Mouse (Mus musculus): ENCODE data around the gene Ndufa8.

Ndufa8 gene

DNA sequence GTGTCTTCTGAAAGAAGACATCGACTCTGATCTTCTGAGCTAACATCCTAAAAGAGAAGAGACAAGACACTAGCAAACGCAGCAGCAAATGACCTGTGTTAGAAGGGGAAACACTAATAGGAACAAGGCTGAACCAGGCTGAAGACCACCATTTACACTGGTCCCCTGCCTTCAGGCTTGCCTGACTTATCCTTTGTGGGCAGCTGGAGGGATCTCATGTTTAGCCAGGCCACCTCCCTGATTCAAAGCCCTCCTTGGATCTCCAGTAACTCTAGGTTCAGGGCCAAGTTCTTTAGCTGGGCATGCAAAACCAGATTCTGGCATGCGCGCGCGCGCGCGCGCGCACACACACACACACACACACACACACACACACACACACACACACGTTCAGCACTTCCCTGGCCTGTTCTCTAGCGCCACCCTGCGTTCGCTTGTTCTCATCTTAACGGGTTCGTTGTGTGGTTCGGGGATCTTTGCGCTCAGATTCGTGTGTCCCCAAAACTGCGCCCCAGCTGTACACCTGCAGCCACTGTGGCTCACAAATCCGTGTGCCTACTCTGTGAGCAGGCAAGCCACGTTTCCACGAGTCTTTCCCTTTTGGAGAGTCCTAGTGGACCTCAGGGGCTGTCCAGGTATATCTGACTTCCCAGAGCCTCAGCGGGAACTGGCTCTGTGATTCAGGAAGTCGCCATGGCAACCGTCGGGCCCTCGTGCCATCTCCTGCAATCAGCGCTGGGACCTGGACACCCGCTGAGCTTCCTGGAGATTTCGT is 27.6 kb downstream of the Ndufa8 start:
- DNase-seq (ENCODE audit: low read depth, low spot score) = peak; percentile 60
- Histone ChIP-seq H3K27me3 (ENCODE audit: control insufficient read depth, insufficient read depth, low read length, poor library complexity, severe bottlenecking) (no peaks in the 10 kb centered on the region), H3K36me3 (ENCODE audit: control insufficient read depth, insufficient read depth, low read length, poor library complexity, severe bottlenecking) (no peaks in the 10 kb centered on the region)

DNA sequence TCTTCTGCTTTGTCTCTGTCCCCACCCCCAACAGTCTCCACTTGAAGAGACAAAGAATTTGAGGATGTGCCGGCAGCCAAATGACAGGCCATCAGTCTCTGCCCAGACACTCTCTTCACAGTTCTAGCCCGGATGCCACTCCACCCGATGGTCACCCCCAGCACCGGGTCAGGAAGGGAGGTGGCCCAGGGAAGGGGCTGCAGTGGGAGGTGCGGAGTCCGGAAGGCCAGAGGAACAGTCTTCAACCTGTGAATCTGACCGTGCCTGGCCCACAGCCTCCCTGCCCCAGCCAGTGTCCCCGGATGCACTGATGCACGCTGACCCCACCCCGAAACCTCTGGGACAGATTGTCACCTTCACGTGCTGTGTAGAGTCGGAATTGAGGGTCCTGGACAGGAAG is 36.2 kb downstream of the Ndufa8 start:
- Histone ChIP-seq H3K36me3 (ENCODE audit: control insufficient read depth, insufficient read depth, low read length, poor library complexity, severe bottlenecking) (no peaks in the 10 kb centered on the region), H3K27me3 (ENCODE audit: control insufficient read depth, insufficient read depth, low read length, poor library complexity, severe bottlenecking) (no peaks in the 10 kb centered on the region; the same call in 1 of the 2 replicates)
- no peak for DNase-seq (ENCODE audit: low read depth, low spot score)

DNA sequence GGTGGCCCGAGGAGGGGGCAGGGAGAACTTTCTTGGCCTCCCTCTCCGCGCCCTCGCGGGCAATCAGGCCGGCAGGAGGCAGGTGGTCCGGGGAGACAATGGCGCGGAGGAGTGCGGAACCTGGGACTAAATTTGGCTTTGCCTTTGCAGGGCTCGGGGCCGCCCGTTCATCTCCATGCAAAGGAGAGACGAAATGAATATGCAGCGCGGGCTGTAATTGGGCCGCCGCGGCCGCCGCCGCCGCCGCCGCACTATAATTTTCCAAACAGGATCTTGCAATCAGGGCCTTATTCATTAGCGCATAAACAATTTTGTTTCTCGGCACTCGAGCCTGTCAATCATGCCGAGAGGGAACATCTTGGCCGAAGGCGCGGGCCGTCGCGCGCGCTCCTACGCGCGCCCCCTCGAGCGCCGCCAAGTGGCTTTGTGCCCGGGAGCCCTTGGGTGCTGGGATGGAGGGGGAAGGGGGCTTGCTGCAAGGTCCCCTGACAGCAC is 37.8 kb downstream of the Ndufa8 start:
- no peak for DNase-seq (ENCODE audit: low read depth, low spot score)
- Histone ChIP-seq H3K36me3 (ENCODE audit: control insufficient read depth, insufficient read depth, low read length, poor library complexity, severe bottlenecking) (no peaks in the 10 kb centered on the region), H3K27me3 (ENCODE audit: control insufficient read depth, insufficient read depth, low read length, poor library complexity, severe bottlenecking) (no peaks in the 10 kb centered on the region; the same call in 1 of the 2 replicates)

- H3K27me3 ChIP-seq (ENCODE audit: control insufficient read depth, insufficient read depth, low read length, poor library complexity, severe bottlenecking) = no peaks in the 10 kb centered on the region; the same call in 1 of the 2 replicates
- H3K36me3 ChIP-seq (ENCODE audit: control insufficient read depth, insufficient read depth, low read length, poor library complexity, severe bottlenecking) = no peaks in the 10 kb centered on the region
- no peak for DNase-seq (ENCODE audit: low read depth, low spot score)
Observed at GRCm38 (mm10) chr2:36010579-36010978, 38.6 kb downstream of the Ndufa8 start.

DNA sequence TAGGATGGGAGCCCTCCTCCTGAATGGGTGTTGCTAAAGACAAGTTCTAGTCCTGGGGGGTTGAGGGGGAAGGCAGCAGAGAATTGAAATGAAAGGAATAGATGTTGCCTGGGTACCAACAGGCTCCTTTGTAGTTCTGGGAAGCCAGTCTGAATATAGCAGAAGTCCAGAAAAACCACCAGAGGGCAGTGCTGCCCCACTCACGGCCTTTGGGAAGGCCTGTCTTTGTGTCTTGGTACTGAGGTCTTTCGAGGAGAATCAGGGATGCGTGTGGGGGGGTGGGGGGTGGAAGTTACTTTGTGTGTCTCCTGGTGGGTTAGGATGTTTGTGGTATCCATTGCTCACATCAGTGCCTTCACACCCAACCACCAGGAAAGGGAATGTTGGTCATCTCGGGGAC is 39.8 kb downstream of the Ndufa8 start:
- peak; percentile 76 for DNase-seq (ENCODE audit: low read depth, low spot score)
- Histone ChIP-seq H3K27me3 (ENCODE audit: control insufficient read depth, insufficient read depth, low read length, poor library complexity, severe bottlenecking) (no peaks in the 10 kb centered on the region; the same call in 1 of the 2 replicates), H3K36me3 (ENCODE audit: control insufficient read depth, insufficient read depth, low read length, poor library complexity, severe bottlenecking) (no peaks in the 10 kb centered on the region)

- Histone ChIP-seq H3K36me3 (ENCODE audit: control insufficient read depth, insufficient read depth, low read length, poor library complexity, severe bottlenecking) (no peaks in the 10 kb centered on the region), H3K27me3 (ENCODE audit: control insufficient read depth, insufficient read depth, low read length, poor library complexity, severe bottlenecking) (no peaks in the 10 kb centered on the region; the same call in 1 of the 2 replicates)
- peak; percentile 67 for DNase-seq (ENCODE audit: low read depth, low spot score)
Observed at GRCm38 (mm10) chr2:36008071-36008470, 41.1 kb downstream of the Ndufa8 start.

DNA sequence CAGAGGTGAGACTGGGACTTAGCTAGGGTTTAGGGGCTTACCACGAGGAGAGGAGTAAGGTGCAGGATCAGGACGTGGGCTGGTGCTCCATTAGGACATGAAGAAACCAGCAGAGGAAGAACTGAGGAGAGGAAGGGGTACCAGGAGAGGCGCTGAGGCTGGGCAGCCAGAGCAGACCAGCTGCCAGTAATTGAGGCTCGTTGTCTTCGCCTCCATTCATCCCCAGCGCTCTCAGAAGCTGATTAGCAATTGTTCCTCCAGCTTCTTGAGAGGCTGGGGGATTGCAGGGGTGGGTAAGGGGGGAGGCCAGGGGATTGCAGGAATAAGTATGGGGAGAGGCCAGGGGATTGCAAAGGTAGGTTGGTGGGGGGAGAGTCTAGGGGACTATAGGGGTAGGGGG is 47.0 kb downstream of the Ndufa8 start:
- Histone ChIP-seq H3K27me3 (ENCODE audit: control insufficient read depth, insufficient read depth, low read length, poor library complexity, severe bottlenecking) (no peaks in the 10 kb centered on the region), H3K36me3 (ENCODE audit: control insufficient read depth, insufficient read depth, low read length, poor library complexity, severe bottlenecking) (no peaks in the 10 kb centered on the region)
- no peak for DNase-seq (ENCODE audit: low read depth, low spot score)

DNA sequence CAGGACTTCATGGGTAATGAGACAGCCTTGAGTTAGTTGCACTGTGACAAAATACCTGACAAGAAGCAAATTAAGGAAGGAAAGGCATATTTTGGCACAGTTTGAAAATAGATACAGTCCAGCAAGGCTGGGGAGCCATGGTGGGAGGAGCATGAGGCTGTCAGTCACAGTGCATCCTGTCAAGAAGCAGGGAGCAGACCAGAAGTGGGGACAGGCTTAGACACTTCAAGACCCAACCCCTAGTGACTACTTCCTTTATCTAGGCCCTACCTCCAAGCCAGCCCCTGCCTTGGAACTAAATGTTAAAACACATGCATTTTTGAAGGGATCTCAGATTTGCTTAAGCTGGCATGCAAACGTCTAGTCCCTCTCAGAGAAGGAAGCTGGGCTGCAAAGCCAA is 48.8 kb downstream of the Ndufa8 start:
- DNase-seq (ENCODE audit: low read depth, low spot score) = no peak
- Histone ChIP-seq H3K27me3 (ENCODE audit: control insufficient read depth, insufficient read depth, low read length, poor library complexity, severe bottlenecking) (no peaks in the 10 kb centered on the region), H3K36me3 (ENCODE audit: control insufficient read depth, insufficient read depth, low read length, poor library complexity, severe bottlenecking) (no peaks in the 10 kb centered on the region)

DNA sequence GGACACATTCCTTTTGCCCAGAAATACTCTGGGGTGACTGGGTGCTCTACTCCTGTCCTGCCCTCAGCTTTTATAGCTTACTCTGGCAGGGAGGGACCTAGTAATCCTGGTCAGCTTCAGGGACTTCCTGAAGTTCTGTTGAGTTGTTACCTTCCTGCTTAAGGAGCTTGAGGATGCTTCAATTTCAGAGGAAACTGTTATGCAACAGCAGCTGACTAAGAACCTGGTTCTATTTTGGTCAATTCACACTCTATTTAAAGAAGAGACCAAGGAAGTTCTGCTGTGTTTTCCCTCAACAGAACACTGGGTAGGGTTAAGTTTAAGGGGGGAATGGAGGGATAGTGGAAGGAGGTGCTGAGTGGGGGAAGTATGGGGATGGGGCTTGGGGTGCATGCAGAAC is 50.0 kb downstream of the Ndufa8 start:
- no peaks in the 10 kb centered on the region for H3K27me3 ChIP-seq (ENCODE audit: control insufficient read depth, insufficient read depth, low read length, poor library complexity, severe bottlenecking)
- no peaks in the 10 kb centered on the region for H3K36me3 ChIP-seq (ENCODE audit: control insufficient read depth, insufficient read depth, low read length, poor library complexity, severe bottlenecking)
- DNase-seq (ENCODE audit: low read depth, low spot score) = no peak

DNA sequence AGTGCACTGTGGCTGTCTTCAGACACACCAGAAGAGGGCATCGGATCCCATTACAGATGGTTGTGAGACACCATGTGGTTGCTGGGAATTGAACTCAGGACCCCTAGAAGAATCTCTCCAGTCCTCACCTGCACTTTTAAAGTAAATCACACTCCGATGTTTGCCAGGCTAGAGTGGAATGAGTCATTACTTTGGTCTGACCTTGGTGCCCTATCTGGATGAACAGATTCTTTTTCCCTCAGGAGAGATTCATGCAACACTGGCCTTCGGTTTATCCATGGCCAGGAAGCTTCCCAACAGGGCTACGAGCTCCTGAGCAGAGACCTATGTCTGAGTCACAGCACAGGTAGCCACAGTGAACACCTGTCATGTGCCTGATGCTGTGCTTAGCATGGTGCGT is 50.8 kb downstream of the Ndufa8 start:
- DNase-seq (ENCODE audit: low read depth, low spot score) = no peak
- Histone ChIP-seq H3K36me3 (ENCODE audit: control insufficient read depth, insufficient read depth, low read length, poor library complexity, severe bottlenecking) (no peaks in the 10 kb centered on the region), H3K27me3 (ENCODE audit: control insufficient read depth, insufficient read depth, low read length, poor library complexity, severe bottlenecking) (no peaks in the 10 kb centered on the region)

- no peak for DNase-seq (ENCODE audit: low read depth, low spot score)
- no peaks in the 10 kb centered on the region for H3K36me3 ChIP-seq (ENCODE audit: control insufficient read depth, insufficient read depth, low read length, poor library complexity, severe bottlenecking)
- H3K27me3 ChIP-seq (ENCODE audit: control insufficient read depth, insufficient read depth, low read length, poor library complexity, severe bottlenecking) = no peaks in the 10 kb centered on the region
Observed at GRCm38 (mm10) chr2:35996753-35997152, 52.5 kb downstream of the Ndufa8 start.

GRCm38 (mm10) chr2:35994303-35994702 is 54.9 kb downstream of the Ndufa8 start:
- no peak for DNase-seq (ENCODE audit: low read depth, low spot score)
- Histone ChIP-seq H3K36me3 (ENCODE audit: control insufficient read depth, insufficient read depth, low read length, poor library complexity, severe bottlenecking) (no peaks in the 10 kb centered on the region), H3K27me3 (ENCODE audit: control insufficient read depth, insufficient read depth, low read length, poor library complexity, severe bottlenecking) (no peaks in the 10 kb centered on the region)

DNA sequence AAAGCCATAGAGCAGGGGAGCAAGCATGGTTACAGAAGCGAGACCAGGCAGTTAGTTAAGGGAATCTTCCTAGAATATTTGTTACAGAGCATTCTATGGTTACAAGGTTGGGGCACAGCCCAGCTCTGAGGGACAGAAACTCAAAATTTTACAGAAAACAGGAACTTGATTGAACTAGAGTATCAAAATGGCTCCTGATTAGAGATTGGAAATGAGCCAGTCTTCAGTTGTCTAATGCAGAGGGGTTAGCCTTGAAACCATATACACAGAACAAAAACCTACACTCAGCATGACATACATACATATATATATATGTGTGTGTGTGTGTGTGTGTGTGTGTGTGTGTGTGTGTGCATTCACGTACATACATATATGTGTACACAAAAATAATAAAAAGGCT is 55.7 kb downstream of the Ndufa8 start:
- Histone ChIP-seq H3K36me3 (ENCODE audit: control insufficient read depth, insufficient read depth, low read length, poor library complexity, severe bottlenecking) (no peaks in the 10 kb centered on the region), H3K27me3 (ENCODE audit: control insufficient read depth, insufficient read depth, low read length, poor library complexity, severe bottlenecking) (no peaks in the 10 kb centered on the region)
- no peak for DNase-seq (ENCODE audit: low read depth, low spot score)

DNA sequence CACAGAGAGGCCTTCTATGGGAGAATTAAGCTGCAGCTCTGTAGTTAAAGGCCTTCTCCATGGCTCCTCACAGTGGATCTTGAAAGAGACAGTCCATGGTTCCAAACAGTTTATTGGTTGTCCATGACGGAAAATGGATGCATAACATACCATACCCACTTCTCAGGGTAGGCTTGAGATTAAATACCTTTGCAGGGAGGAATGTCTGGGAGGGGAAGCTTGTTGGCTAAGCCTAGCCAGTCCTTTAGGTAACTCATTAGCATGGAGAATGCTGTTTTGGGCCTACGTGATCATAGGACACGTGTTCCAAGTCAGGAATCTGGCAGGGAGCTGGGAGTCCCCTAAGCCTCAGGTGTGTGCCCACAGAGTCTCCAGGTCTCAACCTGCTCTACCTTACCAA is 56.9 kb downstream of the Ndufa8 start:
- Histone ChIP-seq H3K27me3 (ENCODE audit: control insufficient read depth, insufficient read depth, low read length, poor library complexity, severe bottlenecking) (no peaks in the 10 kb centered on the region), H3K36me3 (ENCODE audit: control insufficient read depth, insufficient read depth, low read length, poor library complexity, severe bottlenecking) (no peaks in the 10 kb centered on the region)
- no peak for DNase-seq (ENCODE audit: low read depth, low spot score)
